Mouse (Mus musculus): ENCODE results near the gene Slc25a21.
A peak's percentile ranks its signal among the peaks of the same experiment; 100 is the strongest.

DNA sequence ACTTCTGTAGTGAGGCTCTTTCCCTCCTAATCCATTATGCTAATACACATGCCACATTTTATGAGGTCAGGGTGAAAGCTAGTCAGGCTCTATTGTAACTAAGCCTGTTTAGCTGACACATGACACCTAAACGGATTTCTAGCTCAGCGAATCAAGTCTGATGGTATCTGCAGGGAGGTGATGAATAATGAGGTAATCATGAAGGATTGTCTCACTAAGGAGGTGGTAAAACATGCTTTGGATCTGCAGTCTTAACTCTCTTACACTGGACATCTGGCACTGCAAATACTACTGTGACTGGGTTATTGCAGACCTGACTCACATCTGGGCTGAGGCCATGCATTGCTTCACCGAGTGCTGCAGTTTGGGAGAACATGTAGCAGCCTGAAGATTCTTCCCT is 392.8 kb downstream of the Slc25a21 start:
- TF ChIP-seq CTCF (IDR thresholded peaks at IDR 0.05; ENCODE audit: control insufficient read depth, insufficient read depth, insufficient read length): no peak
- TF ChIP-seq USF1 (IDR thresholded peaks at IDR 0.05; ENCODE audit: low read depth): no peak
- TF ChIP-seq MYOG (IDR thresholded peaks at IDR 0.05; ENCODE audit: control insufficient read depth, extremely low read depth, insufficient read length): no peak
- peak; percentile 46 for TF ChIP-seq CEBPB (IDR thresholded peaks at IDR 0.05; ENCODE audit: low read depth)
- no peak for TF ChIP-seq MYOD1 (IDR thresholded peaks at IDR 0.05; ENCODE audit: control insufficient read depth, insufficient read length, low read depth)

Data from C2C12 (cell line).